Mouse (Mus musculus) E14TG2a.4 (cell line): ENCODE measurements around the gene Ttpal.

Experiments used
- CTCF ChIP-seq: conservative IDR thresholded peaks from 2 replicates; pipeline ENCODE4 v1.5.1; 2014; ENCODE audit warnings: low read length
- NANOG ChIP-seq: IDR thresholded peaks from 2 replicates; pipeline ENCODE4 v1.6.1; 2014; ENCODE audit warnings: borderline replicate concordance, low read length, mixed read lengths

DNA sequence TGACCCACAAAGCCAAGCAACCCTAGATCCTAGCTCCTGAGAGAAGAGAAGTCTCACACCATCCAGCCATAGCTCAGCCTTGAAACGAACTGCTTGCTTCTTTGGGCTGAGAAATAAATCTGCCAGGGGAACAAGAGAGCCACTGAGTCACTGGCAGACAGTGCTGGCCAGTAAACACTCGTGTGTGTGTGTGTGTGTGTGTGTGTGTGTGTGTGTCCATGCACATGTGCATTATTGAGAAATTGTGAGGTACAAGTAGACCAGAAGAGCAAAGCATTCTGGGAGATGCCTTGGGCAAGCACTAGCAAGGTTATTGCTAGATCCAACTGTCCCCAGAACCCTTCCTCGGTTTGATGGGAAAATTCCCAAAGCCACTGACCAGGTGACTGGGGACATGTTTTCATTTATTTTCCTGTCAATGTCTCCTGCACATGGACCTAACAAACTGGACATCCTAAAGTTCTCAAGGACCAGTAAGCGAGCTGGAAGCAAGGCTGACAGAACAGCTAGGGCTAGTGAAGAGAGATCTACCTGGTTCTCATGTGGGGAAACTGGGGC lies 47.6 kb upstream of the Ttpal start:
- TF ChIP-seq CTCF (no peak), NANOG (no peak)
